Mouse (Mus musculus) erythroblast, adult 5-6 weeks (primary cell): ENCODE data around the gene Scrn2. TPM values are rescaled to one million over a fixed set of nuclear protein-coding genes. Genes with fewer than 3 reads are reported as not detected.

Experiments
- ATAC-seq: replicated peaks from 2 replicates; pipeline ENCODE4 v1.8.0; 2016; ENCODE audit warnings: moderate number of reproducible peaks, mild to moderate bottlenecking, moderate TSS enrichment, inconsistent platforms; ENCODE audit not compliant: poor library complexity, low FRiP score, severe bottlenecking
- total RNA-seq, 2 experiments: library from RNA; stranded (forward) in 1 of 2; stranded (reverse) in 1 of 2; fragments of 150-400 nt in 1 of 2; fragments of 200-764, 138-1000 nt in 1 of 2; gene quantifications; 2 replicates each; pipeline versions ENCODE4 v1.2.3 to v1.2.4; 2015 to 2017; ENCODE audit warnings: low replicate concordance in 2 of 2

Gene Scrn2
- total RNA-seq, 2 experiments from 2014 or later, result 2.0 TPM; not detected in 1

DNA sequence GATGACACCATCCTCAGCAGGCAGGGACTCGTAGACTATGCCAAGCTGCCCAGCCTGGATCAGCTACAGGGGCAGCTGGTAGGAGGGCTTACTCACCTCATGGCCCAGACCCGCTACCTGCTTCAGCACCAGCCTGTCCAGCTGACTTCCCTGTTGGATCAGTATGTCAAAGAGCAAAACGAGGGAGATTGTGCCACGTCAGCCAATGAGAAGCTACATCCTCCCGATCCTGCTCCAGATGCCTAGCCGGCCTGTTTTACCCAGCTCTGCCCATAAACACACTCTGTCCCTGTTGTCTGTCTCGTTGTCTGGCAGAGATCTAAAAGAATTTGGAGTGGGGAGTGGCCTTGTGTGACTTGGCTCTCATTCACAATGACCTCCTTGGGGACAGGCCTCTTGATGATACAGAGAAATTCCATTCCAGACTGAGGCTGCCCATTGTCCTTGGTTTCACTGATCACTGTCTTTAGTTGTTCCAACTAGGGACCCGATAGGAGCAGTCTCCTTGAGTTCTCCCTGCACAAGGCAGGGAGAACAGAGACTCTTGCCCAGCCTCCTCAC, 18.4 kb downstream of the Scrn2 start:
- ATAC-seq, result no peak

- no peak for ATAC-seq
These were observed 19.9 kb downstream of the Scrn2 start for GRCm38 (mm10) chr11:97049492-97050085.

DNA sequence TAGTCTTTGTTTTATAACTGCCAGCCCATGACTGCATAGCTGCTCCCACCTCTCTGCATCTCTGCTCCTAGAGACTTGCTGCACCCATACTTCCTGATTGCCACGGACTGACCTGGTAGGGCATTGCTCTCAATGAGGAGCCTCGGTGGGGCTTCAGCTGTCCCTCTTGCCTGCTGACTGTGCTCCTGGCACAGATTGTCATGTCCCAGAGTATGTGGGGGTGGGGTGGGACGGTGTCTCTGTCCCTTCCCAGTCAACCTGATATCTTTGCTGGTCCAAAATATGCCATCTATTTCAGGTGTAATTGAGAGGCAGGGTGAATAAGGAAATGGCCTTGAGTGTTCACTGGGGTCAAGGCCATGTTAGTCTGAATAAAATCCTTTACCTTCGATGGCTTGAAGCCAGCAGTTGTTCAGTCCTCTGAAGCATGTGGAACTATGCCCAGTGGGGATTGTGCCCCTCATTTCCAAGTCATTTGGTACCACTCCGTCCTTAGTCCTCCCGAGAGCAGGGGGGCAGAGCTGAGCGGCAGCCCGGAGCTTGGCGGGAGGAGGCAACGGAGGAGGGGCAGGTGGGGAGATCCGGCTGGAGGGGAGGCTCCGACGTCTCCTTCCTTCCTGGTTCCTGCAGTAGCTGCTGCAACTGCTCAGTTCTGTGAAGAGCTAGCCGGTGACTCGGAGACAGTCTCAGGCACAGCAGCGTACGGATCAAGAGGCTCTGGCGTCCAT, 20.6 kb downstream of the Scrn2 start, which contains the start of gene Osbpl7:
Osbpl7 (plus strand) TSS at position 413 of the 728 bp plus-strand sequence.
- ATAC-seq, result no peak

DNA sequence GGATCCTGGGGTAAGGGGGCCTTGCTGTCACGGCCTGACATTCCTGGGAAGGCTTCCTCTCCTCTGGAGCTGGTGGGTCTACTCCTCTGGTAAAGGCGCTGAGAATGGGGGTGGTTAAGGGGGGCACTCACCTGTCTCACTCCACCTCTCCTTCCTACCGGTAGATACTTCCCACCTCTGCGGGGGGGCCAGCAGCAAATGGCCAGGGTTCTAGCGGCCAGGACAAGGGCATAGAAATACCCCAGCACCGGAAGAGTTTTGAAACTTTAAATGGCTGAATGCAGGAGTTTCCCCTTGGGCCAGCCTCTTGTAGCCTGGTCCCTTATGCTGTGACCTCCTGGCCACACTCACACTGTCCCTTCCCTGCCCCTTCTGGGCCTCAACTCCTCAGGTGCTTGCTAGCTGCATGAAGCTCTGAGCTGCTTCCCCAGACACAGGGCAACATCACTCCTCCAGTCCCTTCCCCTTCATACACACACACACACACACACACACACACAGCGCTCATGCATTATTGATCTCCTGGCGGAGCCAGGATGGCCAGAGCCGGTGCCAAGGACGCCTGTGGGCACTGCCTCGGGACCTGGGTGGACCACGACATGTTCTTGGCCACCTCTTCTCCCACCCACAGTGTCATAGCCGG, 21.3 kb downstream of the Scrn2 start:
- 0 out of 2 replicates have a peak, but pooled peaks have one; percentile 16 for ATAC-seq

DNA sequence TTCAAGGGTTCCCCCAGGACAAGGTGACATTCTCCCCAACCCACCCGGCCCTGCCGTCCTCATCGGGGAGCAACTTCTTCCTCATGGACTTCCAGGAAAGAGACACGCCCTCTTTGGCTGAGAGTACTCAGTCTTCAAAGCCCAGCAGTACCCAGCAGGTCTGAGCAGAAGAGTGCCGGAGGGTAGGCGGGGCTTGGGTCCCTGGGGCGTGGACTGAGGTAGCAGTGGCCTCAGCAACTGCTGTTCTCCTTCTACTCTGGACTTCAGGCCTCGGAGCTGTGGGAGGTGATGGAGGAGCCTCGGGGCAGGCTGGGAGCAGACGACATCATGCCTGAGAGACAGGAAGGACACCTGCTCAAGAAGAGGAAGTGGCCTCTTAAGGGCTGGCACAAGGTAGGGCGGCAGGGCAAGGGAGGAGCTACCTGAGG, 22.5 kb downstream of the Scrn2 start:
- peak; percentile 82 for ATAC-seq

- no peak for ATAC-seq
These were observed 33.7 kb downstream of the Scrn2 start for GRCm38 (mm10) chr11:97063274-97063920.

DNA sequence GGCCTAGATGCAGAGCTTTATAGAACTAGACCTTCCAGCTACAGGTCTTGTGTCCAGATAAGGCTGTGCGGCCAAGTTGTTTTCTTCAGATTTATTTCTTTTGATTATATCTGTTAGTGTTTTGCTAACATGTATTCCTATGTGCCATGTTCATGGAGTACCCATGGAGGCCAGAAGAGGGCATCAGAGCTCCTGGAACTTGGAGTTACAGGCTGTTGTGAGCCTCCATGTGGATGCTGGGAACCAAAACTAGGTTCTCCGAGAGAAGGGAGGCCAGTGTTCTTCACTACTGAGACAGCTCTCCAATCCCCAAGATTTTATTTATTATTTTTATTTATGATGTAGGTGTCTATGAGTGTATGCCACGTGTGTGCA, 34.2 kb downstream of the Scrn2 start:
- no peak for ATAC-seq

DNA sequence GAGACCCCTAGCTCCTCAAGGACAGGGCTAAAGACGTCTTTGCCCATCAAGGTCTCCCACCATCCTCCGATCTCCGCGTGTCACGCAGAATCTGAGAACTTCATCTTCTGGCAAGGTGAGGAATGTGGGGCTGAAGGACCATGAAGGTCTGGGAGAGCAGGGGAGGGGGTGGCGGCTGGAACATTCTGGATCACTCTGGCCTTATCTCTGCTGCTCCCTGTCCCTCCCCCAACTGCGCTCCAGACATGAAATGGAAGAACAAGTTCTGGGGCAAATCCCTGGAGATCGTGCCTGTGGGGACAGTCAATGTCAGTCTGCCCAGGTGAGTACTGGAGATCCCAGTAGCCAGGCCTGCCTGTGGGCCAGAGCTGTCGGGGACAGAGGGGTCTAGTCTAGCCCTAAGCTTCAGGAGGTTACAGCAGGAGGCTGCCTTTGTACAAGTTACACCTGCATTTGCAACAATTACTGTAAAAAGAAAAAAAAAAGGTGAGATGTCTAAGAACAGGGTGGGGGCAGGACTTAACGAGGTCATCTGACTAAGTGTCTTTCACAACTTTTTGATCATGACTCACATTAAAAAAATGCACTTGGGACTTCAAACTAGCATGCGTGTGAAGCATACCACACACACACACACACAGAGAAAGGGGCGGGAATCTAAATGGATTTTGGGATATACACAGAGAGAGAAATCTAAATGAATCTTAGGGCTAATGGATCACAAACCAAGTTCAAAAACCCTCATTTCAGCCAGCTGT, 36.0 kb downstream of the Scrn2 start:
- no peak for ATAC-seq

- ATAC-seq, result no peak
These were observed 37.1 kb downstream of the Scrn2 start for GRCm38 (mm10) chr11:97066656-97067360.

- ATAC-seq, result no peak
These were observed 39.6 kb downstream of the Scrn2 start for GRCm38 (mm10) chr11:97069333-97069732.

GRCm38 (mm10) chr11:97069770-97070169, 40.0 kb downstream of the Scrn2 start:
- no peak for ATAC-seq

DNA sequence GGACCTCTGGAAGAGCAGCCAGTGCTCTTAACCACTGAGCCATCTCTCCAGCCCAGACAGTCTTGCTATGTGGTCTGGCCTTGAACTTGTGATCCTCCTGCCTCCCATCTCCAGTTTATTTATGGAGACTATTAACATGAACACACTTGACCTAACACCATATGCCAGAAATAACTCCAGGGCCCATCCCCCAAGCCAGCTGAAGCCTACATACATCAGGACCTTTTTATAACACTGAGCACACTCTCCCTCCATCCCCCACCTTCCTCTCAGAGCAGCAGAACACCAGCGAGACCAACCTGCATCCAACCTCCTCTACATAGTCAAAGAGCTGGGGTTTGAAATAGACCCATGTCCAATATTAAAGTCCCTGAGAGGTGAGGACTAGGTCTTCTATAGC, 41.4 kb downstream of the Scrn2 start:
- ATAC-seq, result no peak

GRCm38 (mm10) chr11:97072533-97072932, 42.8 kb downstream of the Scrn2 start:
- ATAC-seq, result no peak; the same call in 1 of the 2 replicates

DNA sequence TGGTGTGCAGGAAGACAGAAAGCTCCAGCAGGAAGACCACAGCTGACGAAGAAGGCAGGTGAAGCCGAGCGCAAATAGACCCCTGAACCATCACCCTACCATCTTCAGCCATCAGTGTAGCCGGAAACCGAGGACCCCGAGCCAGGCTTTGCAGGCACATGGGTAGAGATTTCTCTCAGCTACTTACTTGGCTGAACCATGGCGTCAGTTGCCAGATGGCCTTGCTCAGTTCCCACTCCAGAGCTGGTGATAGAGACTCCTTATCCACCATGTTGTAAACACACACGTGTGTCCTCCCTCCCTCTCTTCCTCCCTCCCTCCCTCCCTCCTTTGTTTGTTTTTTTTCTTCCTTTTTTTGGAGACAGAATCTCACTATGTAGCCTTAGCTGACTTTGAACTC, 44.5 kb downstream of the Scrn2 start:
- no peak for ATAC-seq

DNA sequence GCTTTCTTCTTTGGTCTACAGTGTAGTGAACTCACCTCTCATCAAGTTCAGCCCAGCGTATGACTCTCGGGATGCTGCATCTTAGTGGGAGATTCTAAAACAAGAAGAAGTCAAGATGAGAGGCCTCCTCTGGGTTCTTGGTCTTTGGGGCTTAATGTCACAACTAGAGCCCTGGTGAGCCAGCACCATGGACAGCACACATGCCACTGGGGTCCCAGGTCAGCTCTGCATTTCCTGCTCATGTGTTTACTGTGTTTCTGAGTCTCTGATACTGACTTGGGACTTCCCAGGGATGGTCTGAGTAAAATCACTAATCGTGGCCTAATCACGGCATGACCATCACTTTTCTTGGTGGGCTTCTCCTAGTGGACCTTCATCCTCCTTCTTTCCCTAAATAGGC, 49.0 kb downstream of the Scrn2 start:
- no peak for ATAC-seq

DNA sequence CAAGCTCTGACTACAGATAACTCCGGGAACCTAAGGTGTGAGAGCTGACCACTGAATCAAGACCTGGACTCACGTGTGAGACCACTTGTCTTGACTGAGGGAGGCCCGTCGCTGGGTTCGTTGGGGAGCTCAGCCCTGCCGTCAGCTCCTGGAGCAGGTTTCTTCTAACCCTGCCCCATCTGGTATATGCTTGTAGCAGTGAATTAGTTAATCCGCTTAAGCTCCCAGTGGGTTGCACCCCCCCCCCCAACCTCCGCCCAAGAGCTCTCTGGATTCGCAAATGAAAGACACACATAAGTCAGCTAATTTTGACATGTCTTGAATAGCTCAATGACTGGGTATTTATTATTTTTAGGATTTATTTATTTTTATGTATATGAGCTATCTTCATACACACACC, 50.6 kb downstream of the Scrn2 start:
- ATAC-seq, result no peak

DNA sequence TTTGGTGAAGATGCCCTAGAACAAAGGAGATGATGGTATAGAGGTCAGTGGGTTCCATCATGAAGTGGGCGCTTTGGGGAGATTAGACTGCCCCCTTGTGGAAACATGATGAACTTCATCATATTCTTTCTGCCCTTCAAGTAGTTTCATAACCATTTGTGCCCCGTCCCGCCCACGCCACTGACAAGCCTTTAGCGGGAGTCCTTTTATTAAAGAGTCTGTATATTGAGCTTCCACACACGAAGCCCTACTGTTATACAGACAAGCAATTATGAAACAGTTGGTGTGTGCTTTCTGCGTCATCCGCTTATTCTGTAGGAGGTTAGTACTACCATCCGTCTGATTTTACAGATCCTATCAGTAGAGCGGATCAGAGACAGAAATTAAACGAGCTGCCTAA, 53.2 kb downstream of the Scrn2 start:
- ATAC-seq, result peak; percentile 54
